Mouse (Mus musculus) stomach, embryonic 15.5 days (tissue): ENCODE data around the gene Sec1. TPM values are rescaled to one million over a fixed set of nuclear protein-coding genes. Genes with fewer than 3 reads are reported as not detected.

Source experiments
- ATAC-seq: fragments of 200-750 bp; cut with Nextera tagmentation; 2 replicates; pipeline ENCODE4 v1.8.0; 2017; ENCODE audit warnings: low read depth, moderate number of reproducible peaks, moderate TSS enrichment; ENCODE audit not compliant: insufficient read depth, low FRiP score
- H3K27ac ChIP-seq: fragments of 300-500 bp; sonication (generic); 2 replicates; pipeline ENCODE4 v1.5.1; 2015; ENCODE audit warnings: mild to moderate bottlenecking, inconsistent platforms
- H3K27me3 ChIP-seq: fragments of 300-500 bp; sonication (generic); replicated peaks from 2 replicates; pipeline ENCODE4 v1.6.1; 2015; ENCODE audit warnings: inconsistent platforms
- H3K36me3 ChIP-seq: fragments of 300-500 bp; sonication (generic); 2 replicates; pipeline ENCODE4 v1.6.1; 2015; ENCODE audit warnings: inconsistent platforms
- H3K4me1 ChIP-seq: fragments of 300-500 bp; sonication (generic); 2 replicates; pipeline ENCODE4 v1.6.1; 2015; ENCODE audit warnings: inconsistent platforms
- H3K4me2 ChIP-seq: fragments of 300-500 bp; sonication (generic); 2 replicates; pipeline ENCODE4 v1.6.1; 2015; ENCODE audit warnings: mild to moderate bottlenecking, inconsistent platforms
- H3K4me3 ChIP-seq: fragments of 300-500 bp; sonication (generic); replicated peaks from 2 replicates; pipeline ENCODE4 v1.5.1; 2015; ENCODE audit warnings: inconsistent platforms
- H3K9ac ChIP-seq: fragments of 300-500 bp; sonication (generic); 2 replicates; pipeline ENCODE4 v1.6.1; 2015; ENCODE audit warnings: inconsistent platforms
- H3K9me3 ChIP-seq: fragments of 300-500 bp; sonication (generic); 2 replicates; pipeline ENCODE4 v1.6.1; 2016; ENCODE audit warnings: inconsistent platforms
- WGBS: fragments of 180-500 bp; shearing (Covaris S2); methylation state at CpG from one replicate; pipeline ENCODE4 v1.1.7; 2015; 5-methylcytosine and 5-hydroxymethylcytosine counted together
- polyA plus RNA-seq: library from polyadenylated mRNA; unstranded; fragments of >200 nt; fragmentation: Nextera tagmentation; extraction: Ambion mirVana; gene quantifications from 2 replicates; pipeline ENCODE4 v1.2.1, GENCODE M21; 2015

The Sec1 gene
- polyA plus RNA-seq, 1 experiment from 2014 or later = 3.6 TPM

- Histone ChIP-seq H3K36me3 (0 out of 2 replicates have a peak, but pooled peaks cover 7% of the 10 kb centered on the region), H3K9me3 (no peaks in the 10 kb centered on the region), H3K27ac (no peak overlapping the region), H3K4me2 (peak overlapping the region; percentile 58), H3K4me1 (peaks cover 15% of the 10 kb centered on the region), H3K9ac (peak overlapping the region; percentile 19; the same call in 1 of the 2 replicates), H3K27me3 (peaks cover 5% of the 10 kb centered on the region), H3K4me3 (peak overlapping the region; percentile 20)
- ATAC-seq = no peak
- WGBS = 21% methylated on average over 35 of the region's 35 CpGs
These were observed 61.7 kb downstream of the Sec1 start for GRCm38 (mm10) chr7:45632499-45632898.

- WGBS = 77% methylated on average over 23 of the region's 23 CpGs
- Histone ChIP-seq H3K4me1 (peaks cover 15% of the 10 kb centered on the region), H3K4me3 (no peak overlapping the region), H3K9ac (no peak overlapping the region), H3K27ac (no peak overlapping the region), H3K4me2 (no peak overlapping the region), H3K9me3 (no peaks in the 10 kb centered on the region), H3K27me3 (peaks cover 9% of the 10 kb centered on the region), H3K36me3 (no peaks in the 10 kb centered on the region)
- ATAC-seq = no peak
These were observed 63.9 kb downstream of the Sec1 start for GRCm38 (mm10) chr7:45630064-45630907.

DNA sequence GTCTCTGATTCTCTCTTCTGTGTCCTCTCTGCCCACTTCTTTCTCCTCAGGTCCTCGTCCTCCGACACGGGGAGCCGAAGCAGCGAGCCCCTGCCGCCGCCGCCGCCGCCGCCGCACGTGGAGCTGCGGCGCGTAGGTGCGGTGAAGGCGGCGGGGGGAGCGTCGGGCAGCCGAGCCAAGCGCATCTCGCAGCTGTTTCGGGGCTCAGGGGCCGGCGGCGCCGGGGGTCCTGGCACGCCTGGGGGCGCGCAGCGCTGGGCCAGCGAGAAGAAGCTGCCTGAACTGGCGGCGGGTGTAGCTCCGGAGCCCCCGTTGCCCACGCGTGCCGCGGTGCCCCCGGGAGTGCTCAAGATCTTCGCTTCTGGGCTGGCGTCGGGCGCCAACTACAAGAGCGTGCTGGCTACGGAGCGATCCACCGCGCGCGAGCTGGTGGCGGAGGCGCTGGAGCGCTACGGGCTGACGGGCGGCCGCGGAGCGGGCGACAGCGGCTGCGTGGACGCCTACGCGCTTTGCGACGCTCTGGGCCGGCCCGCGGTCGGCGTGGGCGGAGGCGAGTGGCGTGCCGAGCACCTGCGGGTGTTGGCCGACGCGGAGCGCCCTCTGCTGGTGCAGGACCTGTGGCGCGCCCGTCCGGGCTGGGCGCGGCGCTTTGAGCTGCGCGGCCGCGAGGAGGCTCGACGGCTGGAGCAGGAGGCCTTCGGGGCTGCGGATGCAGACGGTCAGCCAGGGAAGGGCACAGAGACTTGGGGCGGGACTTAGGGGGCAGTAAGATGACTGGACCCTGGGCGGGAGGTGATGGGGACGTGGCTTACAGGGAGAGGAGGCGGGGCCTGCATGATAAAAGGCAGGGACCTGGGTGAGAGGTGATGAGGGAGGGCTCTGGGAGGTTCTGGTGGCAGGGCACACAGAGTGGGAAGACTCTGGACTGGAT, 65.6 kb downstream of the Sec1 start:
- Histone ChIP-seq H3K36me3 (no peaks in the 10 kb centered on the region), H3K4me1 (peaks cover 13% of the 10 kb centered on the region), H3K27me3 (peaks cover 9% of the 10 kb centered on the region), H3K9ac (peak overlapping the region; percentile 58), H3K4me3 (peak overlapping the region; percentile 58), H3K4me2 (peak overlapping the region; percentile 99), H3K9me3 (no peaks in the 10 kb centered on the region), H3K27ac (peak overlapping the region; percentile 40)
- WGBS = under 1% methylated on average over 103 of the region's 105 CpGs
- ATAC-seq = peak; percentile 77

Other genes with a start within 250 kb of the Sec1 start
- 4,747 and 4,817 TPM in 2 replicates for gene Ftl1, start 234.5 kb downstream of the Sec1 start, polyA plus RNA-seq
- gene Bax, start 227.5 kb downstream of the Sec1 start, polyA plus RNA-seq = 157 and 168 TPM in 2 replicates
- gene Tulp2, start 212.5 kb downstream of the Sec1 start, polyA plus RNA-seq = 1.4 and 1.8 TPM in 2 replicates
- not detected in 2 replicates for gene Gm45808, start 207.6 kb downstream of the Sec1 start, polyA plus RNA-seq
- gene Dhdh, start 205.6 kb downstream of the Sec1 start, polyA plus RNA-seq = 3.5 and 3.7 TPM in 2 replicates
- gene Nucb1, start 184.0 kb downstream of the Sec1 start, polyA plus RNA-seq = 214 and 230 TPM in 2 replicates
- gene Ppp1r15a, start 168.1 kb downstream of the Sec1 start, polyA plus RNA-seq = 21.1 and 36.1 TPM in 2 replicates
- 2.9 TPM in 2 replicates for gene Plekha4, start 168.1 kb downstream of the Sec1 start, polyA plus RNA-seq
- gene Hsd17b14, start 139.5 kb downstream of the Sec1 start, polyA plus RNA-seq = 2.2 and 3.9 TPM in 2 replicates
- 78.8 and 87.1 TPM in 2 replicates for gene Bcat2, start 124.2 kb downstream of the Sec1 start, polyA plus RNA-seq
- 0.18 and 0.41 TPM in 2 replicates for gene Fgf21, start 78.9 kb downstream of the Sec1 start, polyA plus RNA-seq
- 0.76 and 0.84 TPM in 2 replicates for gene Fut1, start 77.1 kb downstream of the Sec1 start, polyA plus RNA-seq
- gene Izumo1, start 72.6 kb downstream of the Sec1 start, polyA plus RNA-seq = 0.19 and 0.31 TPM in 2 replicates
- 11.0 and 11.6 TPM in 2 replicates for gene Rasip1, start 66.9 kb downstream of the Sec1 start, polyA plus RNA-seq
- gene Mamstr, start 54.4 kb downstream of the Sec1 start, polyA plus RNA-seq = 7.4 and 9.5 TPM in 2 replicates
- gene Fut2, start 28.0 kb downstream of the Sec1 start, polyA plus RNA-seq = 5.2 and 6.7 TPM in 2 replicates
- 0.70 and 1.0 TPM in 2 replicates for gene Ntn5, start 10.4 kb downstream of the Sec1 start, polyA plus RNA-seq
- 9.6 and 10.1 TPM in 2 replicates for gene Car11, start 5.4 kb upstream of the Sec1 start, polyA plus RNA-seq
- 2.8 and 4.4 TPM in 2 replicates for gene Dbp, start 10.7 kb upstream of the Sec1 start, polyA plus RNA-seq
- 954 and 1,069 TPM in 2 replicates for gene Rpl18, start 21.1 kb upstream of the Sec1 start, polyA plus RNA-seq
- 35.4 and 36.7 TPM in 2 replicates for gene Sphk2, start 23.6 kb upstream of the Sec1 start, polyA plus RNA-seq
- gene Fam83e, start 26.8 kb upstream of the Sec1 start, polyA plus RNA-seq = 12.8 and 13.3 TPM in 2 replicates
- 0.45 TPM in 1 of 2 replicates, not detected in the other for gene Spaca4, start 31.4 kb upstream of the Sec1 start, polyA plus RNA-seq
- 1.1 and 1.9 TPM in 2 replicates for gene Lmtk3, start 89.3 kb upstream of the Sec1 start, polyA plus RNA-seq
- 6.7 and 14.4 TPM in 2 replicates for gene Sult2b1, start 90.3 kb upstream of the Sec1 start, polyA plus RNA-seq
- gene Cyth2, start 120.2 kb upstream of the Sec1 start, polyA plus RNA-seq = 85.0 and 103 TPM in 2 replicates
- 1.0 and 1.4 TPM in 2 replicates for gene Kcnj14, start 130.4 kb upstream of the Sec1 start, polyA plus RNA-seq
- 57.0 and 64.3 TPM in 2 replicates for gene Grwd1, start 136.5 kb upstream of the Sec1 start, polyA plus RNA-seq
- 72.0 and 79.7 TPM in 2 replicates for gene Kdelr1, start 178.4 kb upstream of the Sec1 start, polyA plus RNA-seq
- 0.64 and 0.67 TPM in 2 replicates for gene Grin2d, start 184.0 kb upstream of the Sec1 start, polyA plus RNA-seq
- gene Syngr4, start 202.3 kb upstream of the Sec1 start, polyA plus RNA-seq = 0.80 and 1.1 TPM in 2 replicates
- gene Tmem143, start 202.5 kb upstream of the Sec1 start, polyA plus RNA-seq = 5.8 and 6.8 TPM in 2 replicates
- 195 and 238 TPM in 2 replicates for gene Emp3, start 227.0 kb upstream of the Sec1 start, polyA plus RNA-seq
- 3.6 and 4.5 TPM in 2 replicates for gene Ccdc114, start 229.7 kb upstream of the Sec1 start, polyA plus RNA-seq